Comparison of ENCODE assay signal across 17 mouse cellular contexts in the genomic region with DNA sequence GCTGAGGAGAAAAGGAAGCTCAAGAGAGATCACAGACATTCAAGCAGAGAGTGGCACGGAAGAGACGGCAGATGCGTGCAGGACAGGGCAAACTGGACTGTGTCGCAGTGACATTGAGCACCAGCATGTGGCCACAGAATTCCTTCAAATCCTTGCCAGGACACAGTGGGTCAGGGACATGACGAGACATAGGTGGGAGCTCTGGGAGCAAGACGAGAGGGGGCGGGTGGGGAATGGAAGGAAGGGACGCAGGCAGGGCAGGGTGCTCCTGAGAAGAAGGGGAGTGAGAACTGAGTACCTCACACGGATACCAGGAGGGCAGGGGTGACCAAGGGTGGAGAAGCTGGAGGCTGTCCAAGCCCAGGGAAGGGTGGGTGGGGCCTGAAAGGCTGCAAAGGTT.
"Had no signal": no experiment of that assay in that cellular context is flagged by ENCODE, and none has a peak within 500 bp of the region (broad histone marks: within the 10 kb centered on the region; RNA-seq: fewer than 3 reads in every experiment).

No protein-coding gene starts in this region.

- H3K27ac ChIP-seq: liver, embryonic 12.5 days; liver, embryonic 14.5 days; midbrain, embryonic 12.5 days; neural tube, embryonic 13.5 days; neural tube, embryonic 15.5 days had no signal

- H3K4me3 ChIP-seq: liver, embryonic 12.5 days; midbrain, embryonic 10.5 days; midbrain, embryonic 12.5 days; myocyte; neural tube, embryonic 13.5 days; neural tube, embryonic 15.5 days had no signal

- H3K9me3 ChIP-seq: liver, embryonic 12.5 days; midbrain, embryonic 10.5 days; midbrain, embryonic 12.5 days; neural tube, embryonic 13.5 days; neural tube, embryonic 15.5 days had no signal

- H3K4me2 ChIP-seq: liver, embryonic 12.5 days; midbrain, embryonic 12.5 days; neural tube, embryonic 13.5 days; neural tube, embryonic 15.5 days had no signal

- H3K4me1 ChIP-seq: liver, embryonic 12.5 days; midbrain, embryonic 12.5 days; neural tube, embryonic 13.5 days; neural tube, embryonic 15.5 days had no signal

- H3K27me3 ChIP-seq: liver, embryonic 12.5 days; midbrain, embryonic 12.5 days; neural tube, embryonic 13.5 days; neural tube, embryonic 15.5 days had no signal

- DNase-seq: lung, adult 2 months; lung, postnatal 4 days; midbrain, embryonic 14.5 days; retina, postnatal 1 day; right cerebral cortex, postnatal 14 days; thymus, adult 18-20 months; thymus, postnatal 14 days; thymus, postnatal 36 days had no signal

- ATAC-seq: liver, embryonic 12.5 days; lung, postnatal 0 days; midbrain, embryonic 16.5 days had no signal

- H3K36me3 ChIP-seq: liver, embryonic 12.5 days; midbrain, embryonic 10.5 days; midbrain, embryonic 12.5 days; neural tube, embryonic 13.5 days; neural tube, embryonic 15.5 days had no signal

- H3K9ac ChIP-seq: liver, embryonic 12.5 days; liver, embryonic 14.5 days; midbrain, embryonic 12.5 days; neural tube, embryonic 13.5 days; neural tube, embryonic 15.5 days had no signal
